Mouse (Mus musculus): Measurements from ENCODE around the gene Mrvi1.

Mrvi1 gene

GRCm38 (mm10) chr7:110893943-110894610 lies 88.2 kb downstream of the Mrvi1 start:
- no peak for DNase-seq (ENCODE audit: low read depth, low spot score)

- DNase-seq (ENCODE audit: low read depth, low spot score): no peak
Observed at GRCm38 (mm10) chr7:110891501-110891986, 90.7 kb downstream of the Mrvi1 start.

DNA sequence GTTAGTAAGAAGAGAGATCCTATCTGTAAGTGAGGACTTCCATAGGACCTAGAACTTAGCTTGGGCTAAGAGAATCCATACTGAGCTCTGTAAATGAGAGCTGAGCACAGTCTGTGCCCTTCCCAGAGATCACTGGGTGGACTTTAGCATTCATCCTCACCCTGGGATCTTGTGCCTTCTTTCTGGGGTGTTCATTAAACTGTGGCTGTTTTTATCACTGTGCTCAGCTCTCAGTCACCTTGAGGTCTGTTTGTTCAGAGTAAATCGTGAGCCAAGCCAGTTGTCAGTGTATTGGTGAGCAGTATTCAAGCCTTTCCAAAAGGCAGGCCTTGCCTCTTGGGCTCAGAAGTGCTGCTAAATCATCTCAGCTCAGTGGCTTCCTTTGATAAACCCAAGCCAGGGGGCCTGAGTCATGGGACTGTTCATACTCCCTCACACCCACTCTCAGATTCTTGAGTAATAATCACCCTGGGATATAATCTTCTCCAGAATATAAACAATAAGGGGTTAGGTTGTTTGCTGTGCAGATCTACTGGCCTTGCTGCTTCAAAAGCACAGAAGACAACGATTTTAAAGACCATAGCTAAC lies 100.4 kb downstream of the Mrvi1 start:
- DNase-seq (ENCODE audit: low read depth, low spot score): no peak

GRCm38 (mm10) chr7:110878028-110878427 lies 104.2 kb downstream of the Mrvi1 start:
- DNase-seq (ENCODE audit: low read depth, low spot score): no peak

- DNase-seq (ENCODE audit: low read depth, low spot score): no peak
Observed at GRCm38 (mm10) chr7:110876965-110877364, 105.3 kb downstream of the Mrvi1 start.

DNA sequence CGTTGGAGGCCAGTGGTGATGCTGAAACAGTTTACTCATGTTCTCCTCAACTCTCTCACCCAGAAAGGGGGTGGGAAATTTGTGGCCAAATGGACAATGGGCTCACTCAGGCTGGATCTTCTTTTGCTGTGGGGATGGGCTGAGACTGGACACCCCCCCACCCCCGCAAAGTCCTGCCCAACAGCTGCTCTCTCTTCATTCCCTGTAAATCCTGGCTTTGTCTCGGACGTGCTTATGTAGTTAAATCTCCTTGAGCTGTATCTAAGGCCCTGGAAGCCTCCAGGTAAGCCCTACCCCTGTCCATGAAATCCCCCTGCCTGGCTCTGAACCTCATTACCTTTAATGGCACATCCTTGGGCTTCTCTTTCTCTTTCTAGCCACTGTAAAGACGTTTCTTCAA lies 113.5 kb downstream of the Mrvi1 start:
- no peak for DNase-seq (ENCODE audit: low read depth, low spot score)

DNA sequence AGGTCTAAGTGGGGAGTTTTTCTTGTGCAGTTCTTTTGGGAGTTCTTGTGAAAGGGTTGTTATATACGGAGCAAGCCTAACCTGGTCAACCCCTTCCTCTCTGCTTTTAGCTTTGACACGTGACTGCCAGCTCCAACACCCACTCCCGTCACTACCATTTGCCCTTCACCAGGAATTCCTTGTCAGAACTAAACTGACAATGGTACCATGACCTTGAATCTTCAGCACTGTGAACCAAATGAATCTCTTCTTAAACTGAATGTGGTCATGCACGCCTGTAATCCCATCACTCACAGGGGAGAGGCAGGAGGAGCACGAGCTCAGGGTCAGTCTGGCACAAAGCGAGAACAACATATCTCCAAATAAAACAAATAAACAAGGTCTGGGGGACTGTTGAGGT lies 115.1 kb downstream of the Mrvi1 start:
- peak; percentile 77 for DNase-seq (ENCODE audit: low read depth, low spot score)

- no peak for DNase-seq (ENCODE audit: low read depth, low spot score)
Observed at GRCm38 (mm10) chr7:110866021-110866420, 116.2 kb downstream of the Mrvi1 start.

GRCm38 (mm10) chr7:110865570-110865969 lies 116.7 kb downstream of the Mrvi1 start:
- no peak for DNase-seq (ENCODE audit: low read depth, low spot score)

DNA sequence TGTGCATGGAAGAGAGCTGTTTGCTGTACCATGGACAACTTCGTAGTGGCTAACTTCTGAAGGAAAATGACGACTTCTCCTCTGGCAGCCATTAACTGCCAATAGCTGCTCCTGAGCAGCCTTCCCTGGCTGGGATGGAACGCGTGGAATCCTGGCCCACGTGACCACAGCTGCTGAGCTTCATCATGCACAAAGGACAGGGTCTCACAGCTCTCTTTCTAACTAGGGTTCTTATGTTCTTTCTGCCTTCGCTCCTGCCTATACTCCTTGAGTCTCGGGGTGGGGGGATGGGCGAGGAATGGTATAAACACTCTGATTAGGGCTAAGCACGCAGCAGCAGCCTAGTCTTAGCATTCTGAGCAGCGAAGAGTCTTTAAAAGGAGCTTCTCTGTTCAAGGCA lies 117.2 kb downstream of the Mrvi1 start:
- DNase-seq (ENCODE audit: low read depth, low spot score): peak; percentile 65

DNA sequence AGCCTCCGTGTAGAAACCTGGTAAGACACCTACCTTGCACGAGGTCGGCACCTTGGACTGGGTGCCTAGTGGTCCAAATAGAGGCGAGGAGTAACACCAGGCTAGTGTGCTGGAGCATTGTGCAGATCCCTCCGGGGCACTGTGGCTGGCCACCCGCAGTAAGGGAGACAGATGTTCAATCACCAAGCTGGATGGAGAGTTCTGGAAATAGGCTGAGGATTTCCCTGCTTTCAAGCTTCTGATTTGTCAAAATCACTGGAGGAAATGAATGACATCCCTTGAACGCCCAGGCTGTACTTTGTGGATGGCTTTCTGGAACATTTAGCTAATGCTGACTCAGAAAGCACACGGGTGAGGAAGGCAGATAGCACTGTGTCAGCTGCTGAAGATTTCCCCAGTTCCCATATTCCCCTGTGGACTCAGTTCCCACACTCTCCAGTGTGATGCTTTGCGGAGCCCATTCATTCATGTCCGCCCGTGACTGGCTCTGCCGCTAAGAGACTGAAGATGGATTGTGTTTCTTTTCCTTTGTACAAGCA lies 119.4 kb downstream of the Mrvi1 start, which contains the start of gene Lyve1:
Gene Lyve1 (minus strand): TSS at position 489 of the 539 bp plus-strand sequence.
- DNase-seq (ENCODE audit: low read depth, low spot score): no peak

GRCm38 (mm10) chr7:110860129-110860528 lies 122.1 kb downstream of the Mrvi1 start:
- DNase-seq (ENCODE audit: low read depth, low spot score): no peak

- DNase-seq (ENCODE audit: low read depth, low spot score): no peak
Observed at GRCm38 (mm10) chr7:110855604-110856003, 126.7 kb downstream of the Mrvi1 start.

GRCm38 (mm10) chr7:110854927-110855546 lies 127.2 kb downstream of the Mrvi1 start:
- DNase-seq (ENCODE audit: low read depth, low spot score): no peak

GRCm38 (mm10) chr7:110854519-110854918 lies 127.7 kb downstream of the Mrvi1 start:
- DNase-seq (ENCODE audit: low read depth, low spot score): no peak

DNA sequence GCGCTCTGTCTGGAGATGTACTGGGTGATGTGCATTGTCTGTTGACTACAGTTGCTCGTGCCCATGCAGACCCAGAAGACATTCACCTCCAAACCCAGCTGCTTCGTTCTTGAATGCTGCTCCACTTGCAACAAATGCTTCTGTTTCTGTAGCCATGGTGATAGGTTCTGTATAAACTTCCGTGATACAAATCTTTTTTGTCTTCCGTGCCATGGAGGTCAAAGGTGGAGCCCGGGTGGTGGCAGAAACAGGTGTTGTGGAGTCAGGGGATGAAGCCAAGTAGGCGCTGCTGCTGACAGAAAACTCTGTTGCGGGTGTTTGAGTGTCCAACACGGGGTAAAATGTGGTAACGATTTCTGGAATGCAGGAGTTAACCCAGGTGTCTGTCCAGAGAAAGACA lies 128.7 kb downstream of the Mrvi1 start:
- DNase-seq (ENCODE audit: low read depth, low spot score): no peak

GRCm38 (mm10) chr7:110851541-110852203 lies 130.6 kb downstream of the Mrvi1 start:
- no peak for DNase-seq (ENCODE audit: low read depth, low spot score)

DNA sequence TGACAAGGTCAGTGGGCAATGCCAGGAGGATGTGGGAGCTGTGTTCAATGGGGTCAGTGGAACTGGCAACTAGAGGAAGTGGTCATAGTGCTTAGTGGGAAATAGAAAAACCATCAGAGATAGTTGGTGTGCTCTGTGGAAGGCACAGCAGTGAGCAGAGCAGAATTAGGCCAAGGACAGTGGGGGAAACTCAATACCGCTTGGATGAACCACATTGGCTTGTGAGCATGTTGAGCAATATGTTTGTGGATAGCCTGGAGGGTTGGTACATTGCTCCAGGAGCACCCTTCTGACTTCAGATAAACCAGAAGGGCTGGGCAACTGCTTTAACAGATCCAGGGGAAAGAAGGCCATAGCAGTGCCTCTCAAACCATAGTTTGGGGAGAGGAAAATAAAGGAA lies 133.9 kb downstream of the Mrvi1 start:
- DNase-seq (ENCODE audit: low read depth, low spot score): no peak

DNA sequence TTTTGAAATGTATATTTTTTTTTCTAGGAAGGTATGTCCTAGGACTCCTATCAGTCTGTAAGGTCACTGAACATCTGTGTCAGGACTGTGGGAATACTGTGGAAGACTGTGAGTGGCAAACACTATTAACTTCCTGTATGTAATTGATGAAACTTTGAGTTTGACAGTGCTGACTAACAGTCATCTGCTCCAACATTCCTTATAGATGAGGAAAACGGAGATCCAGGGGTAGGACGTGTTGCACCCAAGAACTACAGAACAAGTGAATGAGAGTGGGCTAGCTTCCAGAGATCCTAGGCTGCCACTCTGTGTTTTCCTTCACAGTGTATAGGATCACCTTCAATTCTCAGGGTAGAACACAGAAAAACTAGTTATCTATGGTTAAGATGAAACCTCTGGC lies 134.9 kb downstream of the Mrvi1 start:
- no peak for DNase-seq (ENCODE audit: low read depth, low spot score)

GRCm38 (mm10) chr7:110843916-110844874 lies 138.1 kb downstream of the Mrvi1 start, which contains the start of gene Rnf141:
Gene Rnf141, minus strand, starts transcription at chr7:110844457.
- DNase-seq (ENCODE audit: low read depth, low spot score): peak; percentile 95

DNA sequence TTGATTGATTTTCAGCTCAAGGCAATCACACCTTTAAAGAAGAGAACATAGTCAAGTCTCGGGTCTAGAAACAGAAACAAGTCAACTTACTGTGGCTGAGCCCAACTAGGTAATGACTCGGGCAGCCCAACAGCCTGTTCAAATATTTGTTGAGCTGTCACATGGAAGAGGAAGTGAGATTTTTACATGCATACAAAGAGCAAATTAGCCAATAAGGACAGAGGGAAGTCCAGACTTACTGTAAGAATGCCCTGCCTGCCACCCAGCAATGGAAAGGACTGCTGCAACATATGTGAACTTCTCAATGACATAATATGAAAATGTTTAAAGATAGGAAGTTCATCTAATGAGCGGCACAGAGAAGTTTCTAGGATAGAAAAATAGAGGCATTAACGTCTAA lies 141.9 kb downstream of the Mrvi1 start:
- DNase-seq (ENCODE audit: low read depth, low spot score): no peak
